Mouse (Mus musculus) fibroblast of lung, adult 2 months (primary cell): ENCODE measurements around the gene Phlpp1.
A peak's percentile ranks its signal among the peaks of the same experiment; 100 is the strongest.

Experiments
- DNase-seq: peaks from one replicate; pipeline ENCODE4 v3.0.0-alpha.2; 2011; ENCODE audit warnings: low read depth

Gene Phlpp1

DNA sequence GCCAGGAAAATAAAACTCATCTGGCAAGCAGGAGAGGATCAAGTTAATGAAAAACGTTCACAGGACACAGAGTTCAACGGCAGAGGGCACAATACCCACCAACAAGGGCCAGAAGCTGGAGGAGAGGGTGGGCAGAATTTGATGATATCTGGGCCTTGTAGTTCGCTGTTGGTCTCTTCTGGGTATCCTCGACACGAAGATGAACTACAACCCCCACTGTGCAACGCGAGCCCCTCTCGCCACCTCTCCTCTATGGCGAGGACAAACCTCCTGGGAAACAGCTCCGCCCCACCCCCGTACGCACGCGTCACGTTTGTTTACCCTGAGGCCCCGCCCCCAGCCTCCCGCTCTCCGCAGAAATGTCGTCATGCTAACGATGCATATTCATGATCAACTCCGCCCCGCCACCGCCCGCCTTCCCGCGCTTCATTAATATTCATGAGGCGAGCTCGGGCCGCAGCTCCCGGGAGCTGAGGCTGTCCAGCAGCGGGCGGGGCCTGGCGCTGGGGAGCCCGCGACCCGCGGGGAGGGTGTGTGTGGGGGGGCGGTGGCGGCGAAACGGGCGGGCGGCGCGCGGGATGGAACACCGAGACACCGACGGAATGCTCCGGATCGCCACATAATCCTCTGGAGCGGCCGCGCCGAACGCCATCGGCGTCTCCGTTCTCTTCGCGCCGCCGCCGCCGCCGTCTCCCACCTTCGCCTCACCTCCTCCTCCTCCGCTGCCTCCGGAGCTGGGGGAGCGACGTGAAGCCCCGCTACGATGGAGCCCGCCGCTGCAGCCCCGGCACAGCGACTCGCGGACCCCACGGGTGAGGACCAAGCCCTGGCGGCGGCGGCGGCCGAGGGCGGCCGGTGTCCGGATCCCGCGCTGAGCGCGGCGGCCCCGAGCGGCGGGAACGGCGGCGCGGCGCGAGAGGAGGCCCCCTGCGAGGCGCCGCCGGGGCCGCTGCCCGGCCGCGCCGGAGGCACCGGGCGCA, at the start of gene Phlpp1:
Phlpp1 (plus strand) TSS at position 512 of the 980 bp plus-strand sequence.
- DNase-seq, result peak; percentile 100

- DNase-seq, result no peak
Measured at GRCm38 (mm10) chr1:106126601-106127000, 45.0 kb upstream of the Phlpp1 start.

DNA sequence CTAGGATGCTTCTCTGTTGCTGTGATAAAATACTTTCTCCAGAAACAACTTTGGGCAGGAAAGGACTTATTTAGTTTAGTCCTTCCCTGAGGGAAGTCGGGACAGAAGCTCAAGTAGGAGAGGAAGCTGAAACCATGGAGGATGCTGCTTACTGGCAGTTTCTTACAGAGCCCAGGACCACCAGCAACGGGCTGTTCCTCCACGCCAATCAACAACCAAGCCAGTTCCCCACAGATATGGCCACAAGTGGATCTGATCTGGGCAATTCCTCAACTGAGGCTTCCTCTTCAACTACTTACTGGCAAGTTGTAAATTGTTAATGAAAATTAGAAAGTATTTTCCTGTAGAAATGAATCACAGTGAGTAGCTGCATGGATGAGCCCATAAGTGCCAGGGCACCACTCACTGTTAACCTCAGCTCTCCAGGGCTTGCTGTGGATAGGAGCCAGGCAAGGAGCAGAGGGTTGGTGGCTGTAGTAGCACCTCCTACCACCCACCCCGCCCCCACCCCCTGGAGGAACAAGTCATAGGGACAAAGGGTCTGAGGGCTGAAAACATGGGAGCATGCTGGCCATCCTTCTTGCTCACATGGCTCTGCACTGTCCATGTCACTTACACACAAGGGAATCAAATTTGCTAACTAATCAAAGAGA, 39.7 kb upstream of the Phlpp1 start:
- DNase-seq, result no peak

- DNase-seq, result no peak
Measured at GRCm38 (mm10) chr1:106132350-106132700, 39.2 kb upstream of the Phlpp1 start.

- no peak for DNase-seq
Measured at GRCm38 (mm10) chr1:106138691-106139090, 32.9 kb upstream of the Phlpp1 start.

DNA sequence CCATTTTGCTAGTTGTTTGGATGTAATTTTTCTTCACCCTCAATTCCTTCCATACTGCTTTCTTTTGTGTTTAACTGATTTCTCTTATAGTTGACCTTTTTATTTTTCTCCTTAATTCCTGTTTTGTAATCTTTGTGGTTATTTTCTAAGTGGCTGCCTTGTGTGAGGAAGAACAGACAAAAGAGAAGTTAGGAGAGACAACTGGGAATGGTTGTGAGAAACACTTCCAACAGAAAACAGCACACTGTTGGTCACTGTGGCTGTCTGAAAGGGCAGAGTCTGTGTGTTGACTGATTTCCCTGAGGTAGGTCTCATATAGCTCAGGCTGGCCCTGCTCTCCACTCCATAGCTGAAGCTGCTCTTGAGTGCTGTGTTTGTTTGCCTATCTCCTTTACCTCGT, 32.4 kb upstream of the Phlpp1 start:
- DNase-seq, result no peak

DNA sequence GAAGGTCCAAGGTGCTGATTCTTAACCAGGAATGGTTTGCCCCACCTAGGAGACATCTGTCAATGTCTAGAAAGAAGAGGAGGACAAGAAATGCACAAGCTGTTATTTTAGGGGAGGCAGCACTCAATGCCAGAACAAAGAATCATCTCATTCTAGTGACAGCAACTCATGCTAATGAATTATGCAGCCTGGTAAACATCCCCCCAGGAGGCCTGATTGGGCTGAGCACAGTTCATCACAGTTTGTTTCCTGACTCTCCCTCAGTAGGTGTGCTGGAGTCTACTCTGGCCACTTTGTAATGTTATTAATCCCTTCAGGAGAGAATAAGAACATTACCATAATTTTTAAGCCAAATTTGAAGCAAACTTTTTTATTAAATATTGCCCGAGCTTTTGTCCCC, 29.5 kb upstream of the Phlpp1 start:
- no peak for DNase-seq

- DNase-seq, result no peak
Measured at GRCm38 (mm10) chr1:106144534-106144933, 27.0 kb upstream of the Phlpp1 start.

- no peak for DNase-seq
Measured at GRCm38 (mm10) chr1:106145055-106145454, 26.5 kb upstream of the Phlpp1 start.

GRCm38 (mm10) chr1:106145565-106146190, 25.9 kb upstream of the Phlpp1 start:
- DNase-seq, result no peak

- DNase-seq, result no peak
Measured at GRCm38 (mm10) chr1:106148386-106149380, 22.9 kb upstream of the Phlpp1 start.

DNA sequence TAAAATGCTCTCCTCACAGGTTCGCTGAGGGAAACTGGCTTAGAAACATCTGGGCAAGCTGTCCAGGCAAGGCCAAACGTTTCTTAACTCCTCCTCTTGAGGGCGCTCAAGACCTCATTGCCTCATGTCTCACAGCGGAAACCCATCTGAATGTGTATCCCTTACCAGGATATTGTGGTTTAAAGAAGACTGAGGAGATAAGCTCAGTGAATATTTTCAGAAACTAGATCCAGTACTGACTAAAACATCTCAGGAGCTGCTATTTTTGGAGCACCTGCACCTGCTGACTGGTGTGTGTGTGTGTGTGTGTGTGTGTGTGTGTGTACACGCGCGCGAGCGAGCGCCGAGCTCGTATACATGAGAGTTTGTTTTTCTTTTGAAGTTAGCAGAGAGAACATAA, 19.7 kb upstream of the Phlpp1 start:
- DNase-seq, result no peak

DNA sequence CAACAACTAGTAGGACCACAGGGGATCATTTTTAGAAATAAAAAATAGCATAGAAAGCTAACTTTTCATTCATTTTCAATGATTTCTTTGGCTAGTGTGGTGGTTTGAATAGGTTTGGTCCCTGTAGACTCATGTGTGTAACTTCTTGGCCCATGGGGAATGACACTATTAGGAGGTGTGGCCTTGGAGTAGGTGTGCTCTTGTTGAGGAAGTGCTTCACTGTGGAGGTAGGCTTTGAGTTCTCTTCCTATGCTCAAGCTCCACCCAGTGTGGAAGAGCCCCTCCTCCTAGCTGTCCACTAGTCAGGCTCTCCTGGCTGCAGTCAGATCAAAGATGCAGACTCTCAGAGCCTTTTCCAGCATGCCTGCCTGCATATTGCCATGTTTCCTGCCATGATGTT, 18.8 kb upstream of the Phlpp1 start:
- no peak for DNase-seq

DNA sequence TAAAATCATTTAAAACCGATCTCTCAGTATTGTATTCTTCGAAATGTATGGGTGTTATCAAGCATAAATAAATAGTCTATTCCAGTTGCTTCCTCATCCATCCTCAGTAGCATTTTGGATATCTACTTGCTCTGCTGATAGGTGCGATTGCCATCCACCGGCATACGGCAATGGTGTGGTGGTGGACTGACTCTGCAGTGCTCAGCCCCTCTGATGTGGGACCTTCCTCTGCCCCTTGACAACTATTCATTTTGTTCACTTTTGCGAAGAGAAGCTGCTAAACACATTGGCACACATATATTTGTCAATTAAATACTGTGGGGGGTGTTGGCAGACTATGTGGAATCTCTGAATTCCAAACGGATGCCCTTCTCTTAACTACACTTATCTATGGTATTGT, 17.0 kb upstream of the Phlpp1 start:
- DNase-seq, result no peak

GRCm38 (mm10) chr1:106155087-106155567, 16.4 kb upstream of the Phlpp1 start:
- DNase-seq, result no peak

- no peak for DNase-seq
Measured at GRCm38 (mm10) chr1:106155702-106156101, 15.8 kb upstream of the Phlpp1 start.

DNA sequence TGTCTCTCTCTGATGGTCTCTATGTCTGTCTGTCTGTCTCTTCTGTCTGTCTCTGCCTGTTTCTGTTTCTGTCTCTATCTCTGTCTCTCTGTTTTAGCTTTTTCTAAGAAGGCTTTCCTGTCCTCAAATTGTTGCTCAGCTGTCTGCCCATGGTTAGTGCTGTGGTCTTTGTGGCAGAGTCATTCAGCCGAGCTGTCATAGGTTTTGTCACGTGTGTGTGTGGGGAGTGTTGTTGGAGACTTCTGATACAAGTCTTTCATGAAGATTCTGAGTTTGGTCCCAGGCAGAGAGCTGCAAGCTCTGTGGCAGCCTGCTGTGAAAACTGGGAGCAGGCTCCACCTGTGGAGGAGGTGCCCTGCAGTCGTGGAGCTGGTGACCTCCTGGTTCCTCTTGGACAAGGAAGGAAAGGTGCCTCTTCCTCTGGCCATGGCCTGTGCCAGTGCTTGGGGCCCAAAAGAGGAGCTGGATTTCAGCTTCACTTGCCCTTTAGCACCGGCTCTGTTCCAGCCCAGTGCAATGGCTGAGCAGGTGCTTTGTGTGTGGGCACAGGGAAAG, 13.5 kb upstream of the Phlpp1 start:
- no peak for DNase-seq

GRCm38 (mm10) chr1:106159667-106160066, 11.9 kb upstream of the Phlpp1 start:
- DNase-seq, result no peak

DNA sequence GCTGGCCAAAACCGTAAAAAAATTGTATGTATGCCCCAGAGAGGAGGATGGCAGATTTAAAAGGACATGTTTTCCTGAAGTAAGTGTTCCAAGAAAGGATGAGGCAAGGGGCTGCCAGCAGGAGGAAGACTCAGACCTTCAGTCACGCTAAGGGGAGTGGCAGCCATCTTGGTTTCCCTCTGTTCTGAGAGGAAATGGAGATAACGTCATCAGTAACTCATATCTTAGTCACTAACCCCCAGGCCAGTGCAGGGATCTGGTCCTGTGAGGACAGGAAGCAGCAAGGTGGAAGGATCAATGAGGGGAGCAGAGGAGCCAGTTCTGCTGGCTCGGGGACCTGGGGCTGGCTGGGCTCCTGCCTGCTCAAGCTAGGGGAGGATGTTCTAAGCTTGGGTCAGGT, 10.6 kb upstream of the Phlpp1 start:
- no peak for DNase-seq

DNA sequence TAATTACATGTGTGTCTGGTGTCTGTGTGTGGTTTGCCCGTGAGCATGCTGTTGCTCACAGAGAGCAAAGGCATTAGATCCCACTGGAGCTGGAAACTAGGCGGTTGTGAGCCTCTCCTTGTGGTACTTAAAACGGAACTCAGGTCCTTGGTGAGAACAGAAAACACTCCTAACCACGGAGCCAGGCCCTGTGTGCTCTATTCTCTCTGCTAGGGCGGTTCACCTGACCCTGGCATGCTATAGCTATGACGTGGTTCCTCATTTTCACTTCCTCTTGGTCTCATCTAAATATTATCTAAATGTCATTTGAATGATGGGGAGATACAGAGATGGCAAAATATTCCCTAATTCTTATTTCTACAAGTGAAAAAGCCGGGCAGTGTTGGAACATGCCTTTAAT, 9.0 kb upstream of the Phlpp1 start:
- no peak for DNase-seq

DNA sequence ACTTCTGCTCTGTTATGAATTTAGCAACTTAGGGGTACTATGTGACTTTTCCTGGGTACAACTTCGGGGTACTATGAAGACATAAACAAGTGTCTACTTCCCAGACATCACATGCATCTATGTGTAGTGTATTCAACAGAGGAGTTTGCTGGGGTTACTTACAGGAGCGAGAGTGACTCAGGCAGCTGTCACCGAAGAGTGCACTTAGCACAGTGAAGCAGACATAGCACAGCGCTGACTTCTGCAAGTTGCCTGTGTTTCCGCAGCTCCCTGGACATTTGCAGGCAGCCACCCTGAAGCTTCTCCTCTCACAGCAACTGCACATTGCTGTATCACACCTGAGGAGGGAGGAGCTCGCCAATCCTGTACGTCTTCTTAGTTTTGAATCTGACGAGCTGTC, 8.2 kb upstream of the Phlpp1 start:
- no peak for DNase-seq
